Mouse (Mus musculus): ENCODE data around the gene Acap1.

DNA sequence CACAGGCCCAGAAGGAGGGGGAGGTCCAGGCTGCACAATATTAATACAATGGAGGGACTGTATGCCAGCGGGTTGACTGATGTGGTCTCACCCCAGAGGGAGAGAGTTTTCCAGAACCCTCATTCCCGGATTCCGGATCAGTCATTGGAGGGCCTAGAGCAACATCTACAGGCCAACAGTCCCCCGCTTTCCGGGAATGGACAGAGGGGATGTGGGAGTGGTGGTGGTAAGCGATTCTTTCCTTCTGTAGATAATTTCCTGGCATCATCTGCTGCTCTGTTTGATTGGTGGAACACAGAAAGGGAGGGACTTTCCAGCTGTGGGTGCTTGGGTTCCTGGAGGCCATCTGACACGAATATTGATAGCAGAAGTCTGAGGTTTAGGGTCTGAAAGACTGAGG is 19.2 kb downstream of the Acap1 start:
- no peak for TF ChIP-seq FLI1 (IDR thresholded peaks at IDR 0.05; ENCODE audit: low read length)
- no peak for TF ChIP-seq GATA1 (IDR thresholded peaks at IDR 0.05; ENCODE audit: borderline replicate concordance, low read length)
